Mouse (Mus musculus): ENCODE data around the gene Secisbp2.
"Not testable (repeated sequence)": the region's sequence is repeated elsewhere in the genome, so short reads cannot be mapped to it uniquely, and the experiment has no call there.

Secisbp2 gene

GRCm38 (mm10) chr13:51635384-51635783 is 16.1 kb upstream of the Secisbp2 start:
- in situ Hi-C loops (cut with MboI; ENCODE audit: low pct_unique_long_range_greater_than_20kb in 1 of 2, low sequenced_read_pairs in 2 of 2, unreplicated experiment in 1 of 2): not testable (repeated sequence)

GRCm38 (mm10) chr13:51638958-51639357 is 12.5 kb upstream of the Secisbp2 start:
- in situ Hi-C loops (cut with MboI; ENCODE audit: low pct_unique_long_range_greater_than_20kb in 1 of 2, low sequenced_read_pairs in 2 of 2, unreplicated experiment in 1 of 2): no loop called here

- in situ Hi-C loops (cut with MboI; ENCODE audit: low pct_unique_long_range_greater_than_20kb in 1 of 2, low sequenced_read_pairs in 2 of 2, unreplicated experiment in 1 of 2): no loop called here
Observed at GRCm38 (mm10) chr13:51641424-51641823, 10.1 kb upstream of the Secisbp2 start.

GRCm38 (mm10) chr13:51642171-51642778 is 9.2 kb upstream of the Secisbp2 start:
- in situ Hi-C loops (cut with MboI; ENCODE audit: low pct_unique_long_range_greater_than_20kb in 1 of 2, low sequenced_read_pairs in 2 of 2, unreplicated experiment in 1 of 2): no loop called here

- in situ Hi-C loops (cut with MboI; ENCODE audit: low pct_unique_long_range_greater_than_20kb in 1 of 2, low sequenced_read_pairs in 2 of 2, unreplicated experiment in 1 of 2): no loop called here
Observed at GRCm38 (mm10) chr13:51643924-51644828, 7.3 kb upstream of the Secisbp2 start.

- in situ Hi-C loops (cut with MboI; ENCODE audit: low pct_unique_long_range_greater_than_20kb in 1 of 2, low sequenced_read_pairs in 2 of 2, unreplicated experiment in 1 of 2): no loop called here
Observed at GRCm38 (mm10) chr13:51644829-51645789, 6.4 kb upstream of the Secisbp2 start, which contains the start of gene Cks2. Cks2 (plus strand) TSS chr13:51645232.

GRCm38 (mm10) chr13:51645872-51646271 is 5.6 kb upstream of the Secisbp2 start:
- in situ Hi-C loops (cut with MboI; ENCODE audit: low pct_unique_long_range_greater_than_20kb in 1 of 2, low sequenced_read_pairs in 2 of 2, unreplicated experiment in 1 of 2): no loop called here

GRCm38 (mm10) chr13:51646362-51647027 is 5.0 kb upstream of the Secisbp2 start:
- in situ Hi-C loops (cut with MboI; ENCODE audit: low pct_unique_long_range_greater_than_20kb in 1 of 2, low sequenced_read_pairs in 2 of 2, unreplicated experiment in 1 of 2): no loop called here

GRCm38 (mm10) chr13:51647770-51648169 is 3.7 kb upstream of the Secisbp2 start:
- in situ Hi-C loops (cut with MboI; ENCODE audit: low pct_unique_long_range_greater_than_20kb in 1 of 2, low sequenced_read_pairs in 2 of 2, unreplicated experiment in 1 of 2): no loop called here

- in situ Hi-C loops (cut with MboI; ENCODE audit: low pct_unique_long_range_greater_than_20kb in 1 of 2, low sequenced_read_pairs in 2 of 2, unreplicated experiment in 1 of 2): no loop called here
Observed at GRCm38 (mm10) chr13:51648237-51648636, 3.3 kb upstream of the Secisbp2 start.

GRCm38 (mm10) chr13:51649740-51650139 is 1.8 kb upstream of the Secisbp2 start:
- in situ Hi-C loops (cut with MboI; ENCODE audit: low pct_unique_long_range_greater_than_20kb in 1 of 2, low sequenced_read_pairs in 2 of 2, unreplicated experiment in 1 of 2): no loop called here

GRCm38 (mm10) chr13:51653159-51653558 is 1.7 kb downstream of the Secisbp2 start:
- in situ Hi-C loops (cut with MboI; ENCODE audit: low pct_unique_long_range_greater_than_20kb in 1 of 2, low sequenced_read_pairs in 2 of 2, unreplicated experiment in 1 of 2): no loop called here

- in situ Hi-C loops (cut with MboI; ENCODE audit: low pct_unique_long_range_greater_than_20kb in 1 of 2, low sequenced_read_pairs in 2 of 2, unreplicated experiment in 1 of 2): no loop called here
Observed at GRCm38 (mm10) chr13:51653961-51654360, 2.5 kb downstream of the Secisbp2 start.

GRCm38 (mm10) chr13:51656516-51657235 is 5.2 kb downstream of the Secisbp2 start:
- in situ Hi-C loops (cut with MboI; ENCODE audit: low pct_unique_long_range_greater_than_20kb in 1 of 2, low sequenced_read_pairs in 2 of 2, unreplicated experiment in 1 of 2): no loop called here

- in situ Hi-C loops (cut with MboI; ENCODE audit: low pct_unique_long_range_greater_than_20kb in 1 of 2, low sequenced_read_pairs in 2 of 2, unreplicated experiment in 1 of 2): no loop called here
Observed at GRCm38 (mm10) chr13:51658094-51658493, 6.6 kb downstream of the Secisbp2 start.

- in situ Hi-C loops (cut with MboI; ENCODE audit: low pct_unique_long_range_greater_than_20kb in 1 of 2, low sequenced_read_pairs in 2 of 2, unreplicated experiment in 1 of 2): no loop called here
Observed at GRCm38 (mm10) chr13:51659573-51659972, 8.1 kb downstream of the Secisbp2 start.

GRCm38 (mm10) chr13:51663561-51663960 is 12.1 kb downstream of the Secisbp2 start:
- in situ Hi-C loops (cut with MboI; ENCODE audit: low pct_unique_long_range_greater_than_20kb in 1 of 2, low sequenced_read_pairs in 2 of 2, unreplicated experiment in 1 of 2): no loop called here

GRCm38 (mm10) chr13:51668195-51668594 is 16.7 kb downstream of the Secisbp2 start:
- in situ Hi-C loops (cut with MboI; ENCODE audit: low pct_unique_long_range_greater_than_20kb in 1 of 2, low sequenced_read_pairs in 2 of 2, unreplicated experiment in 1 of 2): not testable (repeated sequence)

Measured in mouse embryonic stem cell (cell line).